Mouse (Mus musculus) embryonic facial prominence, embryonic 13.5 days (tissue): ENCODE results near the gene Ttc33. TPM values are rescaled to one million over a fixed set of nuclear protein-coding genes. Genes with fewer than 3 reads are reported as not detected.

Source experiments
- ATAC-seq: fragments of 200-750 bp; cut with Nextera tagmentation; 2 replicates; pipeline ENCODE4 v1.8.0; 2017; ENCODE audit warnings: low read depth; ENCODE audit not compliant: insufficient number of reproducible peaks, insufficient read depth, low FRiP score, low TSS enrichment
- H3K27ac ChIP-seq: fragments of 300-500 bp; sonication (generic); 2 replicates; pipeline ENCODE4 v1.5.1; 2015; ENCODE audit warnings: moderate library complexity, mild to moderate bottlenecking, inconsistent platforms
- H3K27me3 ChIP-seq: fragments of 300-500 bp; sonication (generic); 2 replicates; pipeline ENCODE4 v1.6.1; 2015; ENCODE audit warnings: mild to moderate bottlenecking, inconsistent platforms
- H3K36me3 ChIP-seq: fragments of 300-500 bp; sonication (generic); 2 replicates; pipeline ENCODE4 v1.6.1; 2015; ENCODE audit warnings: mild to moderate bottlenecking, inconsistent platforms
- H3K4me1 ChIP-seq: fragments of 300-500 bp; sonication (generic); 2 replicates; pipeline ENCODE4 v1.6.1; 2015; ENCODE audit warnings: inconsistent platforms
- H3K4me2 ChIP-seq: fragments of 300-500 bp; sonication (generic); 2 replicates; pipeline ENCODE4 v1.6.1; 2015; ENCODE audit warnings: moderate library complexity, mild to moderate bottlenecking, inconsistent platforms
- H3K4me3 ChIP-seq: fragments of 300-500 bp; sonication (generic); 2 replicates; pipeline ENCODE4 v1.5.1; 2015; ENCODE audit warnings: mild to moderate bottlenecking, inconsistent platforms
- H3K9ac ChIP-seq: fragments of 300-500 bp; sonication (generic); 2 replicates; pipeline ENCODE4 v1.6.1; 2015; ENCODE audit warnings: mild to moderate bottlenecking, inconsistent platforms
- H3K9me3 ChIP-seq: fragments of 300-500 bp; sonication (generic); 2 replicates; pipeline ENCODE4 v1.6.1; 2016; ENCODE audit warnings: inconsistent platforms
- WGBS: fragments of 180-500 bp; shearing (Covaris S2); methylation state at CpG from one replicate; pipeline ENCODE4 v1.1.7; 2015; ENCODE audit warnings: mixed read lengths; 5-methylcytosine and 5-hydroxymethylcytosine counted together
- polyA plus RNA-seq: library from polyadenylated mRNA; unstranded; fragments of >200 nt; fragmentation: Nextera tagmentation; extraction: Ambion mirVana; gene quantifications from 2 replicates; pipeline ENCODE4 v1.2.1, GENCODE M21; 2015

Ttc33 gene
- polyA plus RNA-seq, 1 experiment from 2014 or later = 40.5 TPM

GRCm38 (mm10) chr15:5243036-5243958, 58.0 kb downstream of the Ttc33 start:
- Histone ChIP-seq H3K27ac (no peak overlapping the region), H3K4me1 (peaks cover 17% of the 10 kb centered on the region), H3K36me3 (no peaks in the 10 kb centered on the region), H3K9ac (peak overlapping the region; percentile 67), H3K27me3 (peaks cover 56% of the 10 kb centered on the region), H3K4me3 (peak overlapping the region; percentile 58), H3K4me2 (peak overlapping the region; percentile 98), H3K9me3 (no peaks in the 10 kb centered on the region)
- no peak for ATAC-seq
- WGBS = 7% methylated on average over 40 of the region's 40 CpGs

GRCm38 (mm10) chr15:5243959-5244905, 58.9 kb downstream of the Ttc33 start, which contains the start of gene Ptger4:
Gene Ptger4 (minus strand): TSS chr15:5244187.
- H3K27me3 ChIP-seq = peaks cover 56% of the 10 kb centered on the region

GRCm38 (mm10) chr15:5250182-5250581, 64.9 kb downstream of the Ttc33 start:
- H3K4me1 ChIP-seq = no peaks in the 10 kb centered on the region

More at GRCm38 (mm10) chr15:5243959-5244905, 58.9 kb downstream of the Ttc33 start, which contains the start of gene Ptger4:
- Histone ChIP-seq H3K9ac (peak within 1 kb of the TSS; percentile 67), H3K27ac (no peak within 1 kb of the TSS), H3K4me2 (peak within 1 kb of the TSS; percentile 98), H3K4me3 (peak within 1 kb of the TSS; percentile 58), H3K36me3 (no peaks in the 10 kb centered on the region), H3K9me3 (no peaks in the 10 kb centered on the region), H3K4me1 (peaks cover 17% of the 10 kb centered on the region)
- peak; percentile 95 for ATAC-seq
- under 1% methylated on average over 61 of the region's 61 CpGs for WGBS

GRCm38 (mm10) chr15:5260183-5260582, 74.9 kb downstream of the Ttc33 start:
- no peaks in the 10 kb centered on the region for H3K27me3 ChIP-seq
- WGBS = 64% methylated on average over 5 of the region's 5 CpGs
- no peak overlapping the region for H3K27ac ChIP-seq
- H3K4me1 ChIP-seq = 0 out of 2 replicates have a peak, but pooled peaks cover 3% of the 10 kb centered on the region
- H3K9ac ChIP-seq = no peak overlapping the region
- no peak overlapping the region for H3K4me2 ChIP-seq
- H3K9me3 ChIP-seq = no peaks in the 10 kb centered on the region
- H3K36me3 ChIP-seq = no peaks in the 10 kb centered on the region
- ATAC-seq = no peak
- no peak overlapping the region for H3K4me3 ChIP-seq

More at GRCm38 (mm10) chr15:5250182-5250581, 64.9 kb downstream of the Ttc33 start:
- H3K4me2 ChIP-seq = no peak overlapping the region
- no peak overlapping the region for H3K4me3 ChIP-seq
- H3K27ac ChIP-seq = no peak overlapping the region
- no peak overlapping the region for H3K9ac ChIP-seq
- no peaks in the 10 kb centered on the region for H3K9me3 ChIP-seq
- ATAC-seq = no peak
- peaks cover 14% of the 10 kb centered on the region for H3K27me3 ChIP-seq
- WGBS = 79% methylated on average over 4 of the region's 4 CpGs
- H3K36me3 ChIP-seq = no peaks in the 10 kb centered on the region

- Histone ChIP-seq H3K27me3 (no peaks in the 10 kb centered on the region), H3K9ac (no peak overlapping the region), H3K9me3 (no peaks in the 10 kb centered on the region), H3K4me2 (no peak overlapping the region), H3K36me3 (no peaks in the 10 kb centered on the region), H3K4me3 (no peak overlapping the region), H3K27ac (no peak overlapping the region), H3K4me1 (0 out of 2 replicates have a peak, but pooled peaks cover 3% of the 10 kb centered on the region)
- no peak for ATAC-seq
- 82% methylated on average over 3 of the region's 3 CpGs for WGBS
These were observed 75.7 kb downstream of the Ttc33 start for GRCm38 (mm10) chr15:5261004-5261403.

- H3K4me3 ChIP-seq = no peak overlapping the region
- H3K4me1 ChIP-seq = 0 out of 2 replicates have a peak, but pooled peaks cover 3% of the 10 kb centered on the region
- H3K9me3 ChIP-seq = no peaks in the 10 kb centered on the region
- no peak overlapping the region for H3K9ac ChIP-seq
- H3K27me3 ChIP-seq = no peaks in the 10 kb centered on the region
- 86% methylated on average over 13 of the region's 13 CpGs for WGBS
- H3K4me2 ChIP-seq = no peak overlapping the region
- H3K36me3 ChIP-seq = no peaks in the 10 kb centered on the region
- ATAC-seq = no peak
- no peak overlapping the region for H3K27ac ChIP-seq
These were observed 76.9 kb downstream of the Ttc33 start for GRCm38 (mm10) chr15:5262095-5262667.

GRCm38 (mm10) chr15:5262874-5263504, 77.7 kb downstream of the Ttc33 start:
- Histone ChIP-seq H3K36me3 (no peaks in the 10 kb centered on the region), H3K4me2 (no peak overlapping the region), H3K27me3 (no peaks in the 10 kb centered on the region), H3K4me1 (0 out of 2 replicates have a peak, but pooled peaks cover 3% of the 10 kb centered on the region), H3K9ac (no peak overlapping the region), H3K4me3 (no peak overlapping the region), H3K27ac (no peak overlapping the region), H3K9me3 (no peaks in the 10 kb centered on the region)
- ATAC-seq = no peak
- WGBS = 77% methylated on average over 10 of the region's 10 CpGs

- no peak overlapping the region for H3K27ac ChIP-seq
- no peak for ATAC-seq
- no peak overlapping the region for H3K4me2 ChIP-seq
- H3K9ac ChIP-seq = no peak overlapping the region
- H3K4me1 ChIP-seq = no peaks in the 10 kb centered on the region
- no peaks in the 10 kb centered on the region for H3K36me3 ChIP-seq
- H3K9me3 ChIP-seq = no peaks in the 10 kb centered on the region
- H3K4me3 ChIP-seq = no peak overlapping the region
- WGBS = 58% methylated on average over 3 of the region's 3 CpGs
- H3K27me3 ChIP-seq = no peaks in the 10 kb centered on the region
These were observed 80.8 kb downstream of the Ttc33 start for GRCm38 (mm10) chr15:5266095-5266494.
